Mouse (Mus musculus): ENCODE measurements around the gene Sstr4.

DNA sequence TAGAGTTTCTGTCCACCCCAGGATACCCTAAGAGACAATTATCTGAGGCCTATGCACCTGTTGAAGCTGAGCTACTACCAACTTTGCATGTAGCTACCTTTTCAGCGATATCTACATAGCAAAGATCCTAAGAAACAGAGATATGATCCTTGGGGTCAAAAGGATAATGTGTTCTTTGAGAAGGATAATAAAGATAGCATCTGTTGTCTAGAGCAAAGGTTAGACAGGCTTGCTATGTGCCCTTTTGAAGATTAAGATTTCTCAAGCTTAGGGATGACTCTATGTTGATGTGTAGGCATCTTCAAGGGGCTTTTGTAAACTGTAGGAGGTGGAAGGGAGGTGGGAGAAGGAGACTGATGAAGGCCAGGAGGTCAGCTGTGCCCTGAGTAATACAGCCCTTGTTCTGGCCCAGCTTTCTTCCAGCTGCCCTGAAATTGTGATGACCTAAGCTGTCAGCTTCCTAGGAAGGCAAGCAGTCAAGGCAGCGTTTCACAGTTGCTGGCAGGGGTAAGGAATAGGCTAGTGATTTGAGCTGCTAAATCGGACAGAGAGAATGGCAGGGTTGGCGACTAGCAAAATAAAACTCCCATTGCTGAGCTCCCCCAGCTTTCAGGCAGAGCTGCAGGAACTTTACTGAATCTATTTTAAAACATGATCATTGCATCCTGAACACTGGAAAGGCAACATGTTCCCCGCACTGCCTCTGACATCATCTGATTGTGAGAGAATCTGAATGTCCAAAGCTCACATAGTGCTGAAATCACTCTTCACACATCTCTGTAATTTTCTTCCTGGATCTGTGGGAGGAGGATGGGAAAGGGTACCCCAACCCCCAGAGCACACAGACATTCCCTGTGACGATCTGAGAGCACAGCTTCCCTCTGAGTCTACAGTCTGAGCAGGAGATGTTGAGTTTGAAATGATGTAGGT lies 7.2 kb upstream of the Sstr4 start:
- TF ChIP-seq CTCF (conservative IDR thresholded peaks at IDR 0.05; ENCODE audit: insufficient read depth, insufficient read length, low read depth, low read length) (no peak), POLR2A (IDR thresholded peaks at IDR 0.05; ENCODE audit: low read depth, low read length) (no peak)

All from kidney, adult 2 months (tissue).